Mouse (Mus musculus) brown adipose tissue, adult 24 weeks (tissue): ENCODE results near the gene Kbtbd3. TPM values are rescaled to one million over a fixed set of nuclear protein-coding genes. Genes with fewer than 3 reads are reported as not detected.

Experiments
- H3K27ac ChIP-seq: fragments of 200-500 bp; replicated peaks from 2 replicates; pipeline ENCODE4 v1.5.1; 2012; ENCODE audit warnings: low read depth, mild to moderate bottlenecking, low read length
- H3K4me1 ChIP-seq: fragments of 200-500 bp; 2 replicates; pipeline ENCODE4 v1.6.1; 2012; ENCODE audit warnings: low read length, mixed read lengths; ENCODE audit not compliant: control insufficient read depth, insufficient read depth, insufficient read length
- H3K4me3 ChIP-seq: fragments of 200-500 bp; 2 replicates; pipeline ENCODE4 v1.5.1; 2012; ENCODE audit warnings: low read depth, mild to moderate bottlenecking, low read length, moderate library complexity; ENCODE audit not compliant: insufficient read depth
- polyA plus RNA-seq: library from polyadenylated mRNA; stranded (reverse); fragments of >200 nt; gene quantifications from 2 replicates; pipeline ENCODE4 v1.2.4, GENCODE M21; 2012; ENCODE audit not compliant: missing spikeins, insufficient read depth, insufficient read length

Gene Kbtbd3
- polyA plus RNA-seq, 1 experiment, result 5.2 TPM

DNA sequence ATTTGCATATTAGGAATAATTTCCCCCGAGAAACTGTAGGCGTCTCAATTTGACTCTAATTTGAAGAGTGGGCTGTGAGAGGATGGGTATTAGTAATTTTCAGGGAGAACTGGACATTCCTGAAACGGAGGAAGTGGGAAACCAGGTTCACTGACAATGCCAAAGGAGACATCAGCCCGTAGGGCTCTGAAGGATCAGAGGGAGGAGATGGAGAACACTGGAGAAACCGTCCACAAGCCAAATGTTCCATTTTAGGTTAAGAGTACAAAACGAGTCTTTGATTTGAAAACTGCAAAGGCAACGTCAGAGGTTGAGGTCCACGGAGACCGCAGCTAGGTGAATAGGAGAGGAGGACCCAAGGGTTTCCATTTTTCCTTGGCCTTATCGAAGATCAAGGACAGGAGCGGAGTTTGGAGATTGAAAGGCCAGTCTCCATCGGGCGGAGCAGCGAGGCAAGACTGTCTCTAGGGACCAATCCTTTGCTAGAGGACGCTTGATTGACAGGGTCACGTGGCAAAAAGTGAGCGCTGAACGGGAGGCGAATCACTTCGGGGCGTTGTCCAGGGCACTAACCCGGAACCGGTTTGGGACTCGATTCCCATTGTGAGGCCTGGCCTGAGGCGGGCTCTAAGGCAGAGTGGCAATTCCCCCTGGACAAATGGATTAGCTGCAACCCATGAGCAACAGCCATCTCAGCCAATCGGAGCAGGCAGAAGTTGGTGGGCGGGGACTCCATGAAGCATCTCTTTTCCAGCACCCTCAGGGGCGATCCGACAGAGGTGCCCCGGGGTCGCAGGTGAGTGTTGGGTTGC is 66.4 kb downstream of the Kbtbd3 start, which contains the start of gene Msantd4:
Msantd4 (plus strand) TSS at position 735 of the 812 bp plus-strand sequence.
- peak within 1 kb of the TSS; percentile 82 for H3K4me3 ChIP-seq
- no peaks in the 10 kb centered on the region for H3K4me1 ChIP-seq
- peak within 1 kb of the TSS; percentile 80 for H3K27ac ChIP-seq

- peak overlapping the region; percentile 22; the same call in 1 of the 2 replicates for H3K27ac ChIP-seq
- H3K4me3 ChIP-seq, result peak overlapping the region; percentile 82
- no peaks in the 10 kb centered on the region for H3K4me1 ChIP-seq
These were observed 67.0 kb downstream of the Kbtbd3 start for GRCm38 (mm10) chr9:4376640-4377120.

Other genes starting within 250 kb of the Kbtbd3 start
- 25.0 and 31.8 TPM in 2 replicates for gene Aasdhppt, start 362 bp upstream of the Kbtbd3 start, polyA plus RNA-seq
- gene Msantd4, start 66.7 kb downstream of the Kbtbd3 start, polyA plus RNA-seq, result 17.8 and 22.1 TPM in 2 replicates